Mouse (Mus musculus): ENCODE measurements around the gene Igf2bp3.

- TF ChIP-seq CTCF (IDR thresholded peaks at IDR 0.05; ENCODE audit: low read depth) (no peak), EP300 (optimal IDR thresholded peaks at IDR 0.05) (no peak)
These were observed 26.8 kb upstream of the Igf2bp3 start for GRCm38 (mm10) chr6:49241562-49241961.
